Mouse (Mus musculus) forebrain, embryonic 11.5 days (tissue): Measurements from ENCODE around the gene Rpe. TPM values are rescaled to one million over a fixed set of nuclear protein-coding genes. Genes with fewer than 3 reads are reported as not detected.
A peak's percentile ranks its signal among the peaks of the same experiment; 100 is the strongest.
"Not testable (repeated sequence)": the region's sequence is repeated elsewhere in the genome, so short reads cannot be mapped to it uniquely, and the experiment has no call there.

Experiments used
- ATAC-seq: fragments of 200-750 bp; cut with Nextera tagmentation; replicated peaks from 2 replicates; pipeline ENCODE4 v1.8.0; 2017; ENCODE audit warnings: moderate TSS enrichment; ENCODE audit not compliant: low FRiP score
- DNase-seq: peaks from one replicate; pipeline ENCODE4 v3.0.0-alpha.2; 2017; ENCODE audit warnings: low spot score
- H3K27ac ChIP-seq: fragments of 300-500 bp; sonication (generic); 2 replicates; pipeline ENCODE4 v1.5.1; 2014; ENCODE audit warnings: low read depth, low read length
- H3K27me3 ChIP-seq: fragments of 300-500 bp; sonication (generic); 2 replicates; pipeline ENCODE4 v1.6.1; 2014; ENCODE audit warnings: mild to moderate bottlenecking, low read length, mixed read lengths; ENCODE audit not compliant: control insufficient read depth, insufficient read depth
- H3K36me3 ChIP-seq: fragments of 300-500 bp; sonication (generic); 2 replicates; pipeline ENCODE4 v1.6.1; 2014; ENCODE audit warnings: mild to moderate bottlenecking, low read length, moderate library complexity, mixed read lengths; ENCODE audit not compliant: control insufficient read depth, insufficient read depth
- H3K4me1 ChIP-seq: fragments of 300-500 bp; sonication (generic); replicated peaks from 2 replicates; pipeline ENCODE4 v1.6.1; 2014; ENCODE audit warnings: low read length, mixed read lengths; ENCODE audit not compliant: control insufficient read depth, insufficient read depth
- H3K4me2 ChIP-seq: fragments of 300-500 bp; sonication (generic); 2 replicates; pipeline ENCODE4 v1.6.1; 2014; ENCODE audit warnings: low read depth, mild to moderate bottlenecking, low read length, moderate library complexity, mixed read lengths; ENCODE audit not compliant: severe bottlenecking
- H3K4me3 ChIP-seq: fragments of 300-500 bp; sonication (generic); 2 replicates; pipeline ENCODE4 v1.5.1; 2014; ENCODE audit warnings: low read depth, low read length
- H3K9ac ChIP-seq: fragments of 300-500 bp; sonication (generic); 2 replicates; pipeline ENCODE4 v1.6.1; 2014; ENCODE audit warnings: low read length
- H3K9me3 ChIP-seq: fragments of 300-500 bp; sonication (generic); 2 replicates; pipeline ENCODE4 v1.6.1; 2016; ENCODE audit warnings: low read length, mixed read lengths; ENCODE audit not compliant: control insufficient read depth
- WGBS: fragments of 180-500 bp; shearing (Covaris S2); extraction: QIAGEN DNeasy Blood & Tissue Kit; methylation state at CpG from one replicate; pipeline ENCODE4 v1.1.7; 2014; 5-methylcytosine and 5-hydroxymethylcytosine counted together
- polyA plus RNA-seq: library from polyadenylated mRNA; unstranded; fragments of >200 nt; fragmentation: Nextera tagmentation; extraction: Ambion mirVana; gene quantifications from 2 replicates; pipeline ENCODE4 v1.2.1, GENCODE M21; 2014

The Rpe gene
- polyA plus RNA-seq, 1 experiment from 2014 or later: 66.6 TPM

DNA sequence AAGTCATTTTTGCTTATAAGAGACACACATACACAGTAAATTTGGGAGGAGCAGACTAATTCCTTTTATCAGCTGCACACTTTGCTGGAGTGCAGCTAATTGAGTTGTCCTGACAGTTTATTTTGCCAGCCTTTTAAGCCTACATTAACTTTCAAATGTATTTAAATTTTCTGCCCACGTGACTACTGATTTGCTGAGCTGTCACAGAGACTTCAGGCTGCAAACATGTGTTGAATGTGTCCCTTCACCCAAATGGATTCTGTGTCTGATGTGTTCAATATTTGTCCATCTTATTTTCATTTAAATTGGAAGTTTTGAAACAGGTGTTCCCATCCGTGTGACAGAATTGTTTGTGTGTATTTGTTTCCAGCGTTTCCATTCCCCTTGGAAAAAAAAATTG, 8.9 kb upstream of the Rpe start:
- no peak overlapping the region for H3K4me3 ChIP-seq
- H3K9ac ChIP-seq: no peak overlapping the region
- H3K27me3 ChIP-seq: no peaks in the 10 kb centered on the region
- WGBS: 76% methylated on average over 3 of the region's 3 CpGs
- no peak overlapping the region for H3K27ac ChIP-seq
- no peaks in the 10 kb centered on the region for H3K4me1 ChIP-seq
- H3K4me2 ChIP-seq: no peak overlapping the region
- DNase-seq (no peak), ATAC-seq (no peak)
- no peaks in the 10 kb centered on the region for H3K36me3 ChIP-seq
- H3K9me3 ChIP-seq: no peaks in the 10 kb centered on the region

DNA sequence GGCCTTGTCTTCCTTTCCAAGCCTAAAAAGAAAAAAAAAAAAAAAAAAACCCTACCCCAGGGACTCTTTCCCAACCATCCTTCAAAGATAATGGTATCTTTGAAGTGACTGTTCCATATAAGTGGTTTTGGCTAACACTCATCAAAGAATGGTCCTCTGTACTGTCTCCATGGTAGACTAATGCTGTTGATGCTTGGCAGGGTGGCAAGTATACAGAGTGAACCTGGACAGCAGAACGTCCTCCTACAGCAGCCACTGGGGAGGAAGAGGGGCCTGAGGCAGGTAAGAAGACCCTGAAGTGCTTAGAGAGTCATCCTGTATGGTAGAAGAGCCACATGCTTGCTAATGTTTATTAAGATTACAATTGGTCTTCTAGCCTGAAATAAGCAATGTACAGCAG, 8.3 kb upstream of the Rpe start:
- no peak for ATAC-seq
- no peak overlapping the region for H3K4me2 ChIP-seq
- 73% methylated on average over 1 of the region's 1 CpGs for WGBS

DNA sequence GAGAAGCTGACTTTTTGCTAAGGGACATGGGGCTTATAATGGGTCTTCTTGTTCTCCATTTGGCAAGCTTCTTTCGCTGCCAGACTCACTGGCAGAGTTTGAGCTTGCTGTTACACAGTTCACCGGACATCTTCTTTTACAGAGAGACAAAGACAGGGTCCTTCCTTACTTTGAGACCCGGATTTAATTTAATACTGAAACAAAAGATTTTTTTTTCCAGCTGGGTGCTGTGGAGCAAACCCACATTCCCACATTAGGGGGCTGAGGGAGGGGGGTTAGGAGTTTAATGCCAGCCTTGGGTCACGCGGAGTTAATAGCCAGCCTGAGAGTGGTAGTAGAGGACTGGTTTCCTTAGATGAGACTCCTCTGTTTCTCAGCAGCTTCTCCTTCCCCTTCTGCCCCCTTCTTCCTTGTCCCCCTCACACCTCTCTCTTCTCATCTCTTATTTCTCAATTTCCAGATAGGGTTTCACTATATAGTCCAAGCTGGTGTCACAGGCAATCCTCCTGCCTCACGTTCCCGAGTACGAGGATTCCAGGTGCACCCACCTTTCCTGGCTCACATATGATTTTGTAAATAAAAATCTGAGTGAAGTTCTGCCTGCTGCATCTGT, 7.7 kb upstream of the Rpe start:
- H3K4me2 ChIP-seq: no peak overlapping the region
- no peaks in the 10 kb centered on the region for H3K27me3 ChIP-seq
- ATAC-seq (no peak), DNase-seq (no peak)
- no peak overlapping the region for H3K4me3 ChIP-seq
- no peaks in the 10 kb centered on the region for H3K36me3 ChIP-seq
- no peak overlapping the region for H3K27ac ChIP-seq
- no peak overlapping the region for H3K9ac ChIP-seq
- no peaks in the 10 kb centered on the region for H3K4me1 ChIP-seq
- 63% methylated on average over 8 of the region's 8 CpGs for WGBS
- no peaks in the 10 kb centered on the region for H3K9me3 ChIP-seq

More for the DNA sequence above, 8.3 kb upstream of the Rpe start:
- Histone ChIP-seq H3K9ac (no peak overlapping the region), H3K4me1 (no peaks in the 10 kb centered on the region), H3K4me3 (no peak overlapping the region), H3K36me3 (no peaks in the 10 kb centered on the region), H3K27ac (no peak overlapping the region), H3K9me3 (no peaks in the 10 kb centered on the region), H3K27me3 (no peaks in the 10 kb centered on the region)
- no peak for DNase-seq

DNA sequence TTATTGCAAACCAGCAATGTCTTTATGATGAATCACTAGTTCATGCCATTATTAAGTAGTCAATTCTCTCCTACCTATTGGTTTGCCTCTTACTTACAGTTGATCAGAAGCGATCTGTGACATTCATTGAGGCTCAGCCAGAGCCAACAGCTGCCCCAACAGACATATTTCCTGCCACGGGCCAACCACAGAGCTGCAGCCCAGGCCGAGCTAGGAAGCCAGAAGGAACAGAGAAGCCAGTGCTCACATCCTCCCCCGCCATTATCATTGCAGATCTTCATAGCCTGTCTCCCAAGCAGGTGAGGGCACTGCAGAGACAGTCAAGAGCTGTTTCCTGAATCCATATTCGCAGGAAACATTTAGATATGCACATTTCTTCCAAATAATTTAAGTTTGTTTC, 6.4 kb upstream of the Rpe start:
- no peak for ATAC-seq
- Histone ChIP-seq H3K27ac (no peak overlapping the region), H3K4me1 (no peaks in the 10 kb centered on the region), H3K36me3 (no peaks in the 10 kb centered on the region), H3K27me3 (no peaks in the 10 kb centered on the region), H3K9ac (no peak overlapping the region), H3K9me3 (no peaks in the 10 kb centered on the region), H3K4me2 (no peak overlapping the region), H3K4me3 (no peak overlapping the region)
- no peak for DNase-seq
- WGBS: 82% methylated on average over 5 of the region's 5 CpGs

DNA sequence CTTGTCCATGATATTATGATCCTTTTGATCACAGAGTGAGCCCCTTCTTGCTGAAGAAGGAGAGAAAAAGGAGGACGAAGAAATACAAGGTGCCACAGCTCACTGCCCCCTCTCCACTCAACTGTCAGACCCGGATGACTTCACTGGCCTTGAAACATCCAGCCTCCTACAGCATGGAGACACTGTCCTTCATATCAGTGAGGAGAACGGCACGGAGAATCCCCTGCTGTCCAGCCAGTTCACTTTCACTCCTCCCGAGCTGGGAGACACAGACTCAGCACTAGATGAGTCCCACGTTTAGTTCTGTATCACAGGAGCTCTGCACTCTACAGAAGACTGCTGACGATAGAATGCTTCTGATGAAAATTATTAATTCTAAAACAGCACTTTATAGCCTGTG, 5.3 kb upstream of the Rpe start:
- Histone ChIP-seq H3K4me2 (no peak overlapping the region), H3K4me1 (no peaks in the 10 kb centered on the region), H3K27ac (no peak overlapping the region), H3K27me3 (no peaks in the 10 kb centered on the region), H3K4me3 (no peak overlapping the region), H3K9me3 (no peaks in the 10 kb centered on the region), H3K36me3 (no peaks in the 10 kb centered on the region), H3K9ac (no peak overlapping the region)
- WGBS: 75% methylated on average over 7 of the region's 7 CpGs
- no peak for DNase-seq
- ATAC-seq: no peak

DNA sequence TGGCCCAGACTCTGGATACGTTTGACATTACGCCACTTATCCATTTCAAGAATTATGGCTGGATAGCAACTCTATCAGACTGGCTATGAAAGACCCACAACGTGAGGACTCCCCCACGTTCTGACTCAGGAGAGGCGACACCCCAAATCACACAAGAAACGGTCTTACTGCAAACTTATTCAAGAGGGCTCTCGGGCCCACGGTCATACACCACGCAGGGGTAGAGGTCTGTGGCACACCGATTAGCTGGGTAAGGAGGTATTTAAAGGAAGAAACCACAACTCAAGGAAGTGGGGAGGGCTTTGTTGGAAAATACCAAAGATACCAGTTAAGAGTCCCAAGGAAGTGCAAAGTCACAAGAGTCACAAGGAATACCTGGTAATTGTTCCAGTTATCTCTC, 1.0 kb upstream of the Rpe start:
- H3K4me1 ChIP-seq, H3K4me2 ChIP-seq, H3K27ac ChIP-seq, H3K9ac ChIP-seq, H3K4me3 ChIP-seq, DNase-seq, H3K36me3 ChIP-seq, H3K27me3 ChIP-seq, H3K9me3 ChIP-seq, ATAC-seq: not testable (repeated sequence)
- 86% methylated on average over 10 of the region's 10 CpGs for whole genome bisulfite sequencing

DNA sequence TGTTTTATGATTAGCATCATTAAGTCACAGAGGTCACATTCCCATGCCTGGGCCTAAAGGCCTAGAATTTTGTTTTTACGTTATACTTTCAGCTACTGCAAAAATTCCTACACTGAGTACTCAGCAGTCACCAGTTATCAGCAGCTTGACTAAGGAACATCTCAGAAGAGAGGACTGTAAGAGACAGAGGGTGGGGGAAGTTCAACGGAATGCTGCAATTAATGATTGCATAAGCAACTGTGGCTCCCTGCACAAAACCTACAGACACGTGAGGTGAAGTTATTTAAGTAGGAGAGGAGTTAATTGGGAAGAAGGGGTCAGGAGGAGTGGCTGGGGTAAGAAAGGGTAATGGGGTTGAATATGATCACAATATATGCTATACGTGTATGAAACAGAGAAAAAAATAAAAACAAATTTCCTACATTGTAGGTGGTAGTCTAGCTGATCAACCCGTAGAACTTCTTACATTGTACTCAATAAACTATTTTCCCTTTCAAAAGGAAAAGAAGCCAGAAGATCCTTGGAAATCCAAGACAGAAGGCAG, 410 bp upstream of the Rpe start:
- 47% methylated on average over 5 of the region's 5 CpGs for WGBS
- no peaks in the 10 kb centered on the region for H3K36me3 ChIP-seq
- DNase-seq: no peak
- no peaks in the 10 kb centered on the region for H3K9me3 ChIP-seq
- no peaks in the 10 kb centered on the region for H3K27me3 ChIP-seq
- H3K9ac ChIP-seq: no peak overlapping the region; the same call in 1 of the 2 replicates
- peak overlapping the region; percentile 80 for H3K4me3 ChIP-seq
- no peak overlapping the region for H3K27ac ChIP-seq
- peaks cover 4% of the 10 kb centered on the region; the same call in 1 of the 2 replicates for H3K4me1 ChIP-seq
- H3K4me2 ChIP-seq: peak overlapping the region; percentile 52
- peak; percentile 61 for ATAC-seq

DNA sequence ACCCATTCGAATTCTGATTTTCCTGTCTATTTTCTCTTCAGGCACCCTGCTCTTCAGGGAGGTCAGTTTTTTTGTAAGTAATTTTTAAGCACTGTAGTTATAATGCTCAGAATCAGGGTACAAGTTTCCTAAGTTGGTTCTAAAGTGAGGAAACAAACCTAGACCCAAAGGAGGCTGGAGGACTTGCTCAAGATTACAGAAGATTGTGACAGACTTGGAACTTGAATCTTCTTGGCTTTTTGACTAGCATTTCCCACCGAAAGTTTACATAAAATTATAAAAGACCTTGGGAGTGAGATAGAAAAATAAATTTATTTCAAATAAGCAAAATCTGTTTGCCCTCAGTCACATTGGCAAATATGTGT, 927 bp downstream of the Rpe start:
- WGBS: 39% methylated on average over 2 of the region's 2 CpGs
- no peaks in the 10 kb centered on the region for H3K36me3 ChIP-seq
- H3K4me1 ChIP-seq: peaks cover 4% of the 10 kb centered on the region; the same call in 1 of the 2 replicates
- H3K9ac ChIP-seq: peak overlapping the region; percentile 88
- H3K9me3 ChIP-seq: no peaks in the 10 kb centered on the region
- no peak for DNase-seq
- H3K4me3 ChIP-seq: peak overlapping the region; percentile 80
- peak overlapping the region; percentile 52 for H3K4me2 ChIP-seq
- H3K27ac ChIP-seq: no peak overlapping the region
- no peak for ATAC-seq
- H3K27me3 ChIP-seq: no peaks in the 10 kb centered on the region
